Mouse (Mus musculus) inflammation-experienced regulatory T-cells (primary cell): ENCODE measurements around the gene Mob2. TPM values are rescaled to one million over a fixed set of nuclear protein-coding genes. Genes with fewer than 3 reads are reported as not detected.

Source experiments
- polyA plus RNA-seq, 2 experiments: library from polyadenylated mRNA; unstranded; fragments of 100-300 nt; shearing (Covaris generic); gene quantifications; one replicate each; pipeline ENCODE4 v1.2.1; 2017

Gene Mob2
- 10 to 100 TPM; 68.2 to 68.5 TPM for polyA plus RNA-seq

GRCm38 (mm10) chr7:142060931-142061565 lies at the start of gene Mob2:
TSS of gene Mob2 (minus strand) at chr7:142061065.

GRCm38 (mm10) chr7:142095183-142095931 lies 34.5 kb upstream of the Mob2 start, which contains the start of gene Dusp8:
TSS of gene Dusp8 (minus strand) at chr7:142095843.

Other genes starting within 250 kb of the Mob2 start
- under 1 TPM in 1 of 2 experiments, not detected in 1; 0.21 TPM for gene Muc5b, start 222.0 kb downstream of the Mob2 start, polyA plus RNA-seq
- gene Tollip, start 142.6 kb downstream of the Mob2 start, polyA plus RNA-seq, result 10 to 100 TPM; 37.9 to 44.7 TPM
- under 1 TPM; 0.65 to 0.83 TPM for gene Brsk2, start 111.3 kb downstream of the Mob2 start, polyA plus RNA-seq
- gene Dusp8, start 34.8 kb upstream of the Mob2 start, polyA plus RNA-seq, result 1 to 10 TPM in 1 of 2 experiments, under 1 TPM in 1; 0.05 to 1.3 TPM
- gene Gm45618, start 59.7 kb upstream of the Mob2 start, polyA plus RNA-seq, result under 1 TPM in 1 of 2 experiments, not detected in 1; 0.95 TPM
- not detected for gene Gm39115, start 75.0 kb upstream of the Mob2 start, polyA plus RNA-seq
- not detected for gene Gm45337, start 83.5 kb upstream of the Mob2 start, polyA plus RNA-seq
- not detected for gene Gm29735, start 96.0 kb upstream of the Mob2 start, polyA plus RNA-seq
- not detected for gene Gm4553, start 104.7 kb upstream of the Mob2 start, polyA plus RNA-seq
- gene Krtap5-2, start 114.9 kb upstream of the Mob2 start, polyA plus RNA-seq, result not detected
- gene Gm10153, start 129.3 kb upstream of the Mob2 start, polyA plus RNA-seq, result not detected
- gene Krtap5-3, start 140.3 kb upstream of the Mob2 start, polyA plus RNA-seq, result not detected
- gene Gm7579, start 150.8 kb upstream of the Mob2 start, polyA plus RNA-seq, result not detected
- gene Krtap5-5, start 168.9 kb upstream of the Mob2 start, polyA plus RNA-seq, result not detected
- gene Gm40460, start 180.0 kb upstream of the Mob2 start, polyA plus RNA-seq, result not detected
- gene Gm2431, start 197.3 kb upstream of the Mob2 start, polyA plus RNA-seq, result 1 to 10 TPM in 1 of 2 experiments, not detected in 1; 2.0 TPM
- gene Gm4559, start 213.3 kb upstream of the Mob2 start, polyA plus RNA-seq, result not detected
- not detected for gene Krtap5-1, start 236.1 kb upstream of the Mob2 start, polyA plus RNA-seq
- gene Krtap5-4, start 242.5 kb upstream of the Mob2 start, polyA plus RNA-seq, result under 1 TPM in 1 of 2 experiments, not detected in 1; 0.17 TPM